Comparison of ENCODE assay signal across 8 mouse cellular contexts in genomic region chr7:99215347-99215855, GRCm38 (mm10). TPM values are rescaled to one million over a fixed set of nuclear protein-coding genes. Genes with fewer than 3 reads are reported as not detected.
A peak's percentile ranks its signal among the peaks of the same experiment; 100 is the strongest.
DNase-seq lines count a peak whose midpoint lies in the region; ATAC-seq and TF ChIP-seq lines count a peak whose summit lies in the region.
"Had no signal": no experiment of that assay in that cellular context is flagged by ENCODE, and none has a peak within 500 bp of the region (broad histone marks: within the 10 kb centered on the region; RNA-seq: fewer than 3 reads in every experiment).

No protein-coding gene starts in this region.

- DNase-seq in 3T3-L1 (ENCODE audit: low read depth, low spot score) (peak; percentile 63), MEL (ENCODE audit: low read depth, low spot score) (peak; percentile 13)
- peak; percentile 52 to 61 for DNase-seq in heart, adult 2 months
- DNase-seq in kidney, postnatal 10 days, result peak; percentile 48
- DNase-seq in thymus, postnatal 36 days, result no peak
- no peak for DNase-seq in hindbrain, embryonic 14.5 days (ENCODE audit: low spot score)
- no peak for DNase-seq in spleen, postnatal 36 days (ENCODE audit: low spot score in 2 of 2)

- H3K79me2 ChIP-seq in MEL (ENCODE audit: control insufficient read depth, insufficient read depth, low read length, poor library complexity), result no peaks in the 10 kb centered on the region
- no peaks in the 10 kb centered on the region for H3K79me2 ChIP-seq in heart, adult 2 months (replicated peaks; ENCODE audit: control insufficient read depth, insufficient read depth, low read length)

- TF ChIP-seq CTCF in MEL (IDR thresholded peaks at IDR 0.05 in 2 of 3, conservative IDR thresholded peaks at IDR 0.05 in 1 of 3; ENCODE audit: control insufficient read depth in 1 of 3, insufficient read depth in 1 of 3, low read depth in 2 of 3, low read length in 3 of 3, poor library complexity in 1 of 3, severe bottlenecking in 1 of 3), result no peak
- no peak for TF ChIP-seq CTCF in heart, adult 2 months (IDR thresholded peaks at IDR 0.05)

- no peaks in the 10 kb centered on the region for H3K9me3 ChIP-seq in MEL (replicated peaks; ENCODE audit: insufficient read depth, low read length)
- H3K9me3 ChIP-seq in hindbrain, embryonic 14.5 days (ENCODE audit: control insufficient read depth, low read length), result no peaks in the 10 kb centered on the region

- H3K27me3 ChIP-seq in MEL (ENCODE audit: control insufficient read depth in 1 of 2, insufficient read depth in 2 of 2, low read length in 2 of 2), result peaks cover 0 to 1% of the 10 kb centered on the region in 2 experiments; a peak in 2 of 4 replicates
- no peaks in the 10 kb centered on the region for H3K27me3 ChIP-seq in heart, adult 2 months (ENCODE audit: control insufficient read depth, insufficient read depth, low read length)
- H3K27me3 ChIP-seq in hindbrain, embryonic 14.5 days (ENCODE audit: control insufficient read depth, insufficient read depth, low read length), result no peaks in the 10 kb centered on the region

- TF ChIP-seq EP300 in MEL (IDR thresholded peaks at IDR 0.05; ENCODE audit: low read depth in 1 of 2, low read length in 2 of 2), result no peak
- no peak for TF ChIP-seq EP300 in heart, adult 2 months (IDR thresholded peaks at IDR 0.05; ENCODE audit: insufficient read depth, low read depth, low read length)

- no peak for ATAC-seq in hindbrain, embryonic 14.5 days (ENCODE audit: low FRiP score)

- H3K4me1 ChIP-seq in MEL (ENCODE audit: control insufficient read depth in 1 of 2, insufficient read depth in 2 of 2, low read length in 2 of 2), result no peaks in the 10 kb centered on the region
- H3K4me1 ChIP-seq in heart, adult 2 months (ENCODE audit: control insufficient read depth, insufficient read depth, low read length), result peaks cover 15% of the 10 kb centered on the region
- H3K4me1 ChIP-seq in hindbrain, embryonic 14.5 days (replicated peaks; ENCODE audit: control insufficient read depth, insufficient read depth, low read length), result no peaks in the 10 kb centered on the region

- H3K4me2 ChIP-seq in hindbrain, embryonic 14.5 days (replicated peaks), result no peak overlapping the region

- TF ChIP-seq POLR2A in MEL (IDR thresholded peaks at IDR 0.05; ENCODE audit: control insufficient read depth in 1 of 2, insufficient read depth in 1 of 2, low read depth in 1 of 2, low read length in 2 of 2, poor library complexity in 1 of 2), result no peak
- 0 out of 2 replicates have a peak, but pooled peaks have one; percentile 20 for TF ChIP-seq POLR2A in heart, adult 2 months (IDR thresholded peaks at IDR 0.05; ENCODE audit: insufficient read depth, low read depth, low read length)

- WGBS in heart, adult 2 months, result 19% methylated on average over 8 of the region's 8 CpGs
- 78% methylated on average over 8 of the region's 8 CpGs for WGBS in hindbrain, embryonic 14.5 days

- H3K27ac ChIP-seq in MEL (ENCODE audit: control insufficient read depth, low read depth, low read length), result no peak overlapping the region
- peak overlapping the region; percentile 70 for H3K27ac ChIP-seq in heart, adult 2 months
- no peak overlapping the region for H3K27ac ChIP-seq in hindbrain, embryonic 14.5 days

- no peak overlapping the region for H3K4me3 ChIP-seq in MEL (ENCODE audit: control insufficient read depth in 1 of 2, insufficient read depth in 1 of 2, low read depth in 2 of 2, low read length in 2 of 2)
- no peak overlapping the region for H3K4me3 ChIP-seq in heart, adult 2 months
- no peak overlapping the region for H3K4me3 ChIP-seq in hindbrain, embryonic 14.5 days (replicated peaks; ENCODE audit: low read length)

- intact Hi-C loops in heart, adult 2 months (cut with DNase I), result loop anchor here (5.0 kb wide), 1 partner anchor 53 kb away; no protein-coding TSS in a partner anchor

- H3K9ac ChIP-seq in MEL (ENCODE audit: control insufficient read depth, low read depth, low read length, poor library complexity, severe bottlenecking), result no peak overlapping the region
- H3K9ac ChIP-seq in heart, adult 2 months (ENCODE audit: low read depth, low read length), result peak overlapping the region; percentile 37
- H3K9ac ChIP-seq in hindbrain, embryonic 14.5 days, result no peak overlapping the region

- H3K36me3 ChIP-seq in MEL (ENCODE audit: control insufficient read depth in 1 of 2, insufficient read depth in 2 of 2, low read length in 2 of 2), result no peaks in the 10 kb centered on the region; a peak in 1 of 4 replicates
- no peaks in the 10 kb centered on the region for H3K36me3 ChIP-seq in heart, adult 2 months (ENCODE audit: control insufficient read depth, insufficient read depth, low read length)
- no peaks in the 10 kb centered on the region for H3K36me3 ChIP-seq in hindbrain, embryonic 14.5 days (replicated peaks; ENCODE audit: control insufficient read depth, insufficient read depth)

- no peak for TF ChIP-seq RAD21 in MEL (IDR thresholded peaks at IDR 0.05; ENCODE audit: low read depth, low read length)

TF ChIP-seq in MEL, 35 proteins besides CTCF, POLR2A, EP300 and RAD21:
- no peak for TF ChIP-seq BHLHE40 (IDR thresholded peaks at IDR 0.05; ENCODE audit: borderline replicate concordance, low read depth, low read length)
- no peak for TF ChIP-seq ZMIZ1 (IDR thresholded peaks at IDR 0.05; ENCODE audit: low read depth, low read length)
- TF ChIP-seq CHD1 (IDR thresholded peaks at IDR 0.05; ENCODE audit: low read depth, low read length), result no peak
- no peak for TF ChIP-seq GATA1 (IDR thresholded peaks at IDR 0.05; ENCODE audit: low read depth, low read length)
- no peak for TF ChIP-seq E2F4 (IDR thresholded peaks at IDR 0.05; ENCODE audit: borderline replicate concordance, low read depth, low read length)
- no peak for TF ChIP-seq ZC3H11A (IDR thresholded peaks at IDR 0.05; ENCODE audit: low read depth, low read length)
- no peak for TF ChIP-seq RCOR1 (IDR thresholded peaks at IDR 0.05; ENCODE audit: low read depth, low read length)
- no peak for TF ChIP-seq CHD2 (IDR thresholded peaks at IDR 0.05; ENCODE audit: low read length)
- TF ChIP-seq USF1 (IDR thresholded peaks at IDR 0.05; ENCODE audit: low read depth, low read length), result no peak
- no peak for TF ChIP-seq HCFC1 (IDR thresholded peaks at IDR 0.05; ENCODE audit: low read depth, low read length)
- no peak for TF ChIP-seq USF2 (IDR thresholded peaks at IDR 0.05; ENCODE audit: borderline replicate concordance in 1 of 2, insufficient read depth in 1 of 2, low read depth in 1 of 2, low read length in 2 of 2)
- no peak for TF ChIP-seq MAFK (IDR thresholded peaks at IDR 0.05; ENCODE audit: borderline replicate concordance, low read depth, low read length)
- TF ChIP-seq MAZ (IDR thresholded peaks at IDR 0.05; ENCODE audit: low read depth, low read length), result no peak
- TF ChIP-seq ETS1 (IDR thresholded peaks at IDR 0.05; ENCODE audit: low read depth, low read length), result no peak
- no peak for TF ChIP-seq MYB (IDR thresholded peaks at IDR 0.05; ENCODE audit: low read depth, low read length)
- TF ChIP-seq SIN3A (IDR thresholded peaks at IDR 0.05; ENCODE audit: low read length), result no peak

RNA-seq across cellular contexts. Expression of gene Mogat2, which starts 23.0 kb away (rescaled TPM):
- not detected in 2 replicates for total RNA-seq in MEL (2012; rRNA removed)
- under 1 TPM in 1 of 2 experiments, not detected in 1; 0.13 TPM for polyA plus RNA-seq in MEL (2012; ENCODE audit: insufficient read depth in 1 of 2, insufficient read length in 2 of 2, low read depth in 1 of 2, low replicate concordance in 2 of 2, missing spikeins in 1 of 2)
- not detected for total RNA-seq in heart, adult 2 months (2021)
- polyA plus RNA-seq in heart, adult 2 months (2012; rRNA removed), result 0.47 TPM in 1 of 2 replicates, not detected in the other
- 1.3 and 2.5 TPM in 2 replicates for polyA plus RNA-seq in hindbrain, embryonic 14.5 days (2014; fragmentation: Nextera tagmentation; extraction: Ambion mirVana)
- total RNA-seq: heart, postnatal 36 days had no signal

RNA-seq across cellular contexts. Expression of gene Dgat2, which starts 32.9 kb away (rescaled TPM):
- 4.1 and 4.5 TPM in 2 replicates for total RNA-seq in MEL (2012; rRNA removed)
- polyA plus RNA-seq in MEL (2012; ENCODE audit: insufficient read depth in 1 of 2, insufficient read length in 2 of 2, low read depth in 1 of 2, low replicate concordance in 2 of 2, missing spikeins in 1 of 2), result 1 to 10 TPM in 1 of 2 experiments, not detected in 1; 7.7 TPM
- total RNA-seq in heart, adult 2 months (2021), result 100 to 1,000 TPM; 309 to 376 TPM
- polyA plus RNA-seq in heart, adult 2 months (2012; rRNA removed), result 347 and 390 TPM in 2 replicates
- polyA plus RNA-seq in hindbrain, embryonic 14.5 days (2014; fragmentation: Nextera tagmentation; extraction: Ambion mirVana), result 17.3 and 18.4 TPM in 2 replicates

RNA-seq across cellular contexts. Expression of gene Map6, which starts 51.8 kb away (rescaled TPM):
- total RNA-seq in MEL (2012; rRNA removed), result not detected in 2 replicates
- not detected for polyA plus RNA-seq in MEL (2012; ENCODE audit: insufficient read depth in 1 of 2, insufficient read length in 2 of 2, low read depth in 1 of 2, low replicate concordance in 2 of 2, missing spikeins in 1 of 2)
- total RNA-seq in heart, adult 2 months (2021), result 1 to 10 TPM; 3.3 to 4.3 TPM
- 3.4 and 3.5 TPM in 2 replicates for polyA plus RNA-seq in heart, adult 2 months (2012; rRNA removed)
- 122 and 135 TPM in 2 replicates for polyA plus RNA-seq in hindbrain, embryonic 14.5 days (2014; fragmentation: Nextera tagmentation; extraction: Ambion mirVana)

Comparison
In these comparisons a context has a peak if more than half of its experiments do, and no peak if none do; other contexts are left out.
1. DNase-seq: peak in 3T3-L1 (single experiment), MEL (single experiment), heart, adult 2 months (2 of 2) and kidney, postnatal 10 days (single experiment); none in thymus, postnatal 36 days (0 of 2), hindbrain, embryonic 14.5 days (single experiment) and spleen, postnatal 36 days (0 of 2).
2. RNA of gene Dgat2, which starts 32.9 kb away (polyA plus RNA-seq): 347 to 390 TPM in heart, adult 2 months; 17.3 to 18.4 TPM in hindbrain, embryonic 14.5 days and 7.7 TPM in MEL; every median in the first group is over 10 times any median in the second.
3. RNA of gene Map6, which starts 51.8 kb away (polyA plus RNA-seq): 122 to 135 TPM in hindbrain, embryonic 14.5 days; 3.4 to 3.5 TPM in heart, adult 2 months and not detected in MEL; every median in the first group is over 10 times any median in the second.